Mouse (Mus musculus): ENCODE data around the gene Lsm4. TPM values are rescaled to one million over a fixed set of nuclear protein-coding genes. Genes with fewer than 3 reads are reported as not detected.

The Lsm4 gene
- total and polyA plus RNA-seq, 2 experiments, result 30.8 to 51.8 TPM

DNA sequence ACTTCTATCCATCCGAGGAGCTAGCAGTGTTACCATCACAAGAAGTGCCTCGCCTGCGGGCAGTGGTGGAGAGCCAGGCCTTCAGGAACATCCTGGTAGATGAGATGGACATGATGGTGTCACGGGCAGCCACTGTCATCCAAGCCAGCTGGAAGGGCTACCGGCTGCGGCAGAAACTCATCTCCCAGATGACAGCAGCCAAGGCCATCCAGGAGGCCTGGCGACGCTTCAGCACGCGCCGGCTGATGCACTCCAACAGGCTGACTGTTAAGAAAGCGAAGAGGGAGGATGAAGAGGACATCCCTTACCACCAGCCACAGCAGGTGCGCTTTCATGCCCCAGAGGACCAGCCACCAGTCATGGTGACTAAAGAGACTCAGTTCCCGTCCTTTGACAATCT, 35.2 kb downstream of the Lsm4 start:
- no peak for DNase-seq (ENCODE audit: extremely low read depth, low read depth, low spot score)
- Histone ChIP-seq H3K27me3 (ENCODE audit: control insufficient read depth, insufficient read depth, low read length) (no peaks in the 10 kb centered on the region), H3K4me3 (ENCODE audit: insufficient read depth, low read depth, low read length) (no peak overlapping the region), H3K79me2 (ENCODE audit: control insufficient read depth, insufficient read depth, low read length) (no peaks in the 10 kb centered on the region), H3K9ac (ENCODE audit: low read depth, low read length) (no peak overlapping the region), H3K27ac (replicated peaks; ENCODE audit: insufficient read depth, low read depth, low read length) (no peak overlapping the region), H3K4me1 (ENCODE audit: control insufficient read depth, insufficient read depth, low read length) (no peaks in the 10 kb centered on the region), H3K36me3 (ENCODE audit: control insufficient read depth, insufficient read depth, low read length) (no peaks in the 10 kb centered on the region)
- TF ChIP-seq CTCF (IDR thresholded peaks at IDR 0.05; ENCODE audit: low read depth, low read length) (no peak), POLR2A (IDR thresholded peaks at IDR 0.05; ENCODE audit: extremely low read depth, insufficient read depth, low read length) (no peak)
- WGBS, result 91% methylated on average over 14 of the region's 14 CpGs

DNA sequence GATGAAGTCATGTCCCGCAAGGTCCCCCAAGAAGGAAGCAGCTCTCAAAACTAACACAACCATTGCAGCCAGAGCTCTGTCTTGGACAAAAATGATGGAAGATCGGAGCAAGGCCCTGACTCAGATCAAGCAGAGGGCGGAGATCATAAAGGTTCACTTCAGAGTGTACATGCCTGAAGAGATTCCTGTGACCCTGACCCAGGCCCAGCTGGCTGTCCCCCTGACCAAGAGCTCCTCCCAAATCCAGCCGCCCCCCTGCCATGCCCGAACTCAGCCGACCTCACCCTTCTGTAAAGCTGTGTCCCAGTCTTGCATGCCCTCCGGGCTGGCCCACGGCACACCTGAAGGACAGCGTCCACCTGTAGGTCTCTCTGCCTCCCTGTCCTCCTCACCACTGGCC, 36.7 kb downstream of the Lsm4 start:
- DNase-seq (ENCODE audit: extremely low read depth, low read depth, low spot score), result no peak
- no peaks in the 10 kb centered on the region for H3K27me3 ChIP-seq (ENCODE audit: control insufficient read depth, insufficient read depth, low read length)
- no peak overlapping the region for H3K4me3 ChIP-seq (ENCODE audit: insufficient read depth, low read depth, low read length)
- TF ChIP-seq POLR2A (IDR thresholded peaks at IDR 0.05; ENCODE audit: extremely low read depth, insufficient read depth, low read length) (no peak), CTCF (IDR thresholded peaks at IDR 0.05; ENCODE audit: low read depth, low read length) (no peak)
- WGBS, result 89% methylated on average over 9 of the region's 9 CpGs
- no peaks in the 10 kb centered on the region for H3K36me3 ChIP-seq (ENCODE audit: control insufficient read depth, insufficient read depth, low read length)
- H3K27ac ChIP-seq (replicated peaks; ENCODE audit: insufficient read depth, low read depth, low read length), result no peak overlapping the region
- H3K4me1 ChIP-seq (ENCODE audit: control insufficient read depth, insufficient read depth, low read length), result no peaks in the 10 kb centered on the region
- H3K79me2 ChIP-seq (ENCODE audit: control insufficient read depth, insufficient read depth, low read length), result no peaks in the 10 kb centered on the region
- H3K9ac ChIP-seq (ENCODE audit: low read depth, low read length), result no peak overlapping the region

DNA sequence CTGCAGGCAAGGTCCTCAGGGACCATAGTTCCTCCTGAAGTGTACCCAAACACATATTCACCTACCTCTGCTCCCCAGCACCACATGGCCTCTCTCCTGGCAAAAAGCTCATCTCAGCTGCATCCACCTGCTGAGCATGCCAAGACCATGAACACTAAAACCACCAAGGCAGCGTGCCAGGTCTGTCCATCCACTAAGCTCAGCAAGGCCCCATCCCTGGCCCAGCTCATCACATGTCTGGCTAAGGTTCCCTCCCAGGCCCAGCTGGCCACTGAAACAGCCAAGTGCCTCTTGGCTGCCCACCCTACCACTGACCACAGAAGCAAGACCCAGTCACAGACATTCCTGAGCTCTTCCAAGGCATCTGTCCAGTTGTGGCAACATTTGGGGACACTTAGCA, 37.2 kb downstream of the Lsm4 start:
- no peaks in the 10 kb centered on the region for H3K79me2 ChIP-seq (ENCODE audit: control insufficient read depth, insufficient read depth, low read length)
- no peak for DNase-seq (ENCODE audit: extremely low read depth, low read depth, low spot score)
- no peaks in the 10 kb centered on the region for H3K36me3 ChIP-seq (ENCODE audit: control insufficient read depth, insufficient read depth, low read length)
- H3K9ac ChIP-seq (ENCODE audit: low read depth, low read length), result no peak overlapping the region
- no peak overlapping the region for H3K4me3 ChIP-seq (ENCODE audit: insufficient read depth, low read depth, low read length)
- no peaks in the 10 kb centered on the region for H3K27me3 ChIP-seq (ENCODE audit: control insufficient read depth, insufficient read depth, low read length)
- WGBS, result 89% methylated on average over 1 of the region's 1 CpGs
- no peak overlapping the region for H3K27ac ChIP-seq (replicated peaks; ENCODE audit: insufficient read depth, low read depth, low read length)
- no peaks in the 10 kb centered on the region for H3K4me1 ChIP-seq (ENCODE audit: control insufficient read depth, insufficient read depth, low read length)
- TF ChIP-seq CTCF (IDR thresholded peaks at IDR 0.05; ENCODE audit: low read depth, low read length), result no peak
- no peak for TF ChIP-seq POLR2A (IDR thresholded peaks at IDR 0.05; ENCODE audit: extremely low read depth, insufficient read depth, low read length)

DNA sequence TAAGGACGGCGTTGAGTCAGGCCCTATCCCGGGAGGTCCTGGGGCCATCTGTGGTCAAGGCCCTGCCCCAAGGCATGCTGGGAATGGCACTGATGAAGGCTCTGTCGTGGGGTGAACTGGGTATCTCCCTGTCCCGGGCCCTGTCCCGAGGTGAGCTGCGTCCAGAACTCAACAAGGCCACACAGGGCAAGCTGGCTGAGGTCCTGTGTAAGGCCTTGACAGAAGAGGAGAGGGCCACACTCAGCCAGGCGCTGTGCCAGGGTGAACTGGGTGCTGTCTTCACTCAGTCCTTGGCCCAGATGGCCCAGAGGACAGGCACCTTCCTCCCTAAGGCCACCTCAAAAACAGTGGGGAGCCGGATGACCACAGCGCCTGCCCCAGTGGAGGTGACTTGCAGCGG, 38.0 kb downstream of the Lsm4 start:
- no peaks in the 10 kb centered on the region for H3K27me3 ChIP-seq (ENCODE audit: control insufficient read depth, insufficient read depth, low read length)
- no peak for TF ChIP-seq POLR2A (IDR thresholded peaks at IDR 0.05; ENCODE audit: extremely low read depth, insufficient read depth, low read length)
- TF ChIP-seq CTCF (IDR thresholded peaks at IDR 0.05; ENCODE audit: low read depth, low read length), result no peak
- no peak overlapping the region for H3K9ac ChIP-seq (ENCODE audit: low read depth, low read length)
- no peaks in the 10 kb centered on the region for H3K79me2 ChIP-seq (ENCODE audit: control insufficient read depth, insufficient read depth, low read length)
- no peaks in the 10 kb centered on the region for H3K4me1 ChIP-seq (ENCODE audit: control insufficient read depth, insufficient read depth, low read length)
- no peak for DNase-seq (ENCODE audit: extremely low read depth, low read depth, low spot score)
- 74% methylated on average over 11 of the region's 11 CpGs for WGBS
- H3K36me3 ChIP-seq (ENCODE audit: control insufficient read depth, insufficient read depth, low read length), result no peaks in the 10 kb centered on the region
- H3K4me3 ChIP-seq (ENCODE audit: insufficient read depth, low read depth, low read length), result no peak overlapping the region
- H3K27ac ChIP-seq (replicated peaks; ENCODE audit: insufficient read depth, low read depth, low read length), result no peak overlapping the region

DNA sequence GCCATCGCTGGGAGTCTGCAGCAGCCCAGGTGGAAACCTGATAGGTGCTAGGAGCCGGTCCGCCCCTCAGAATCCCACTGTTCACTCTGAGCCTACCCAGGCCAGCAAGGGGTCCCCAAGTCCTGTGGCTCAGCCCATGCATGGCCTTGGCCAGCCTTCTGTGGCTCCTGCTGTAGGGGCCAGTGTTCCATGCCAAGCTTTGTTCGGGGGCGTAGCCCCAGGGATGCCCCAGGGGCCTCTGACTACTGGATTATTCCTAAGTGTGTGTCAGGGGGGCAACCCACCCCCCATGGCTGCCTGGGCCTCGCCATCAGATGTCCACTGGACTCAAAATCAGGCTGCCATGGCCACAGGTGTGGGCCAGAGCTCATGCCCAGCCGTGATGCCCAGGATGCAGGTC, 40.9 kb downstream of the Lsm4 start:
- Histone ChIP-seq H3K27ac (replicated peaks; ENCODE audit: insufficient read depth, low read depth, low read length) (no peak overlapping the region), H3K36me3 (ENCODE audit: control insufficient read depth, insufficient read depth, low read length) (no peaks in the 10 kb centered on the region), H3K9ac (ENCODE audit: low read depth, low read length) (no peak overlapping the region), H3K4me3 (ENCODE audit: insufficient read depth, low read depth, low read length) (no peak overlapping the region), H3K27me3 (ENCODE audit: control insufficient read depth, insufficient read depth, low read length) (no peaks in the 10 kb centered on the region), H3K79me2 (ENCODE audit: control insufficient read depth, insufficient read depth, low read length) (no peaks in the 10 kb centered on the region), H3K4me1 (ENCODE audit: control insufficient read depth, insufficient read depth, low read length) (no peaks in the 10 kb centered on the region)
- 85% methylated on average over 7 of the region's 7 CpGs for WGBS
- TF ChIP-seq POLR2A (IDR thresholded peaks at IDR 0.05; ENCODE audit: extremely low read depth, insufficient read depth, low read length) (no peak), CTCF (IDR thresholded peaks at IDR 0.05; ENCODE audit: low read depth, low read length) (no peak)
- no peak for DNase-seq (ENCODE audit: extremely low read depth, low read depth, low spot score)

DNA sequence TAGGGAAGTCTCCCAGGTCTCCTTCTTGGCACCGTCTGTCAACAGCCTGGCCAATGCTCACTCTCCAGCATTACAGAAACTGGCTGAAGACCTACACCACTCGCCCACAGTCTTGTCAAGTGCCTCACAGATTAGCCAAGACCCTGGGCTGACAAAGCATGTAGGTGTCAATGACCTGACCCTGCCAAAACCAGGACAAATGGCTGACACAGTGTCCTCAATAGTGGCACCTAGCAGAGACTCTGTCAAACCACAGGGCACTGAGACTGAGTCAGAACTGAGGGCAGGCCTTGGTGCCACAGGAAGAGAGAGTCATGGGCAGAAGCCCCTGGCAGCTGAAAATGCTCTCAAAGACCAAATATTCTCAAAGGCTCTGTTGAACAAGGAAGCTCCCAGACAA, 42.0 kb downstream of the Lsm4 start:
- Histone ChIP-seq H3K27ac (replicated peaks; ENCODE audit: insufficient read depth, low read depth, low read length) (no peak overlapping the region), H3K9ac (ENCODE audit: low read depth, low read length) (no peak overlapping the region), H3K4me3 (ENCODE audit: insufficient read depth, low read depth, low read length) (no peak overlapping the region), H3K4me1 (ENCODE audit: control insufficient read depth, insufficient read depth, low read length) (peaks cover 4% of the 10 kb centered on the region), H3K36me3 (ENCODE audit: control insufficient read depth, insufficient read depth, low read length) (no peaks in the 10 kb centered on the region), H3K79me2 (ENCODE audit: control insufficient read depth, insufficient read depth, low read length) (no peaks in the 10 kb centered on the region), H3K27me3 (ENCODE audit: control insufficient read depth, insufficient read depth, low read length) (no peaks in the 10 kb centered on the region)
- TF ChIP-seq CTCF (IDR thresholded peaks at IDR 0.05; ENCODE audit: low read depth, low read length) (no peak), POLR2A (IDR thresholded peaks at IDR 0.05; ENCODE audit: extremely low read depth, insufficient read depth, low read length) (no peak)
- no peak for DNase-seq (ENCODE audit: extremely low read depth, low read depth, low spot score)
- WGBS, result 52% methylated on average over 2 of the region's 2 CpGs

Measured in liver, adult 2 months (tissue).